Mouse (Mus musculus): ENCODE measurements around the gene Stub1. TPM values are rescaled to one million over a fixed set of nuclear protein-coding genes. Genes with fewer than 3 reads are reported as not detected.

The Stub1 gene
- 125 and 140 TPM in 2 replicates for polyA plus RNA-seq (2011; ENCODE audit: insufficient read depth, insufficient read length, low replicate concordance, missing spikeins)

DNA sequence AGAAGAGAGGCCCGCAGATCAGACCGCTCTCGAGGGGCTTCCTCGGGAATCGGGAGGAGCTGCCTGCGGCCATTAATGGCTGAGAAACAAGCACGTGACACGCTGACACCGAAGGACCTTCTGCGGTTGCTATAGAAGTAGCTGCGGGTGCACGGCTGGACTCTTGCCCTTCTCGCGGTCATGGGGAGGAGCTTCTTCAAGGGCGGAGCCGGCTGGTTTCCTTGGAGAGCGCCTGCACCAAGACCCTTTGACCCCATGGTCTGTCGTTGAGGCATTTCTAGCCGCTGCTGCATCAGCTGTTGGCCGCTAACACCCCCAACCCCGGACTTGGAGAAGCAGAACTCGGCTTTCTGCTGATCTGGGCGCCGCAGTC lies at the start of gene Stub1:
Gene Stub1 (minus strand): TSS at position 114 of the 373 bp plus-strand sequence.
- WGBS = under 1% methylated on average over 24 of the region's 24 CpGs
- TF ChIP-seq CTCF (IDR thresholded peaks at IDR 0.05; ENCODE audit: control insufficient read depth, insufficient read depth, low read length) (no peak), POLR2A (IDR thresholded peaks at IDR 0.05; ENCODE audit: borderline replicate concordance, control insufficient read depth, low read depth, low read length) (no peak)
- Histone ChIP-seq H3K27ac (ENCODE audit: control insufficient read depth, insufficient read depth, low read depth, low read length, poor library complexity) (peak within 1 kb of the TSS; percentile 89), H3K4me1 (ENCODE audit: control insufficient read depth, insufficient read depth, low read length) (peaks cover 7% of the 10 kb centered on the region; the same call in 1 of the 2 replicates), H3K4me3 (replicated peaks; ENCODE audit: control insufficient read depth, low read depth, low read length) (peak within 1 kb of the TSS; percentile 87)

DNA sequence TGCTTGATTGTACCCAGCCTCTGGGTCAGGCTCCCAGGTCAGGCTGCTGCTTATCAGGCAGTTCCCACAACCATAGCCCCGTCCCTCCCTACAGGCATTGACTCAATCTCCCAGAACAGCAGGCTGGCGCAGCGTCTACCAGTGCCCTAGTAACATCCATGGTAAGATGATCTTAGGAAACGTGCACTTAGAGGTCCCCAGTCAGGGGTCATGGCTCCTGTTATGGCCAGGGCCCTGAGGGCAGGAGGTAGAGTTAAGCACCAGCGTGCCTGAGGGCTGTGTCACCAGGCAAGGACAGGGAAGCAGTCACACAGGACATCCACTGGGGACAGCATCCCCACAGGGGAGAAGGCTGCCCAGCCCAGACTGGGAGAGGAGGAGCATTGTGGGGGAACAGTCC lies 49.1 kb upstream of the Stub1 start:
- TF ChIP-seq CTCF (IDR thresholded peaks at IDR 0.05; ENCODE audit: control insufficient read depth, insufficient read depth, low read length) = no peak
- no peak for TF ChIP-seq POLR2A (IDR thresholded peaks at IDR 0.05; ENCODE audit: borderline replicate concordance, control insufficient read depth, low read depth, low read length)
- Histone ChIP-seq H3K27ac (ENCODE audit: control insufficient read depth, insufficient read depth, low read depth, low read length, poor library complexity) (no peak overlapping the region), H3K4me1 (ENCODE audit: control insufficient read depth, insufficient read depth, low read length) (no peaks in the 10 kb centered on the region), H3K4me3 (replicated peaks; ENCODE audit: control insufficient read depth, low read depth, low read length) (no peak overlapping the region)
- 72% methylated on average over 5 of the region's 5 CpGs for WGBS

DNA sequence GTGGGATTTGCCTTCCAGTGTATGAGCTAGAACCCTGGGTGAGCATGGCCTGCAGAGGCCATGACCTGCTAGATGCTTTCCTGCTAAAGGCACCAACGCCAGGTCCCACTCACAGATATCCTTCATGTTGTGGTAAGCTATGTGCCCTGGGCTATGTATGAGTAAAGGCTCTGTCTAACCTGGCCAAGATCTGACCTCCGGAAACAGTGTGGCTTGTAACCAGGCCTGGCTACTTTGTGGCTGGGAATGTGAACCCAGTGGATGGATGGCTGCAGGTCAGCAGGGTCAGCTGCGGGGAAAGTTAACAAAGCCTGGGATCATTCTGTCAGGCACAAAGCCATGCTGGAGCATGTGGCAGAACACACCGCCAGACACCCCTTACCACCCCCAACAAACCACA lies 48.5 kb upstream of the Stub1 start:
- H3K4me1 ChIP-seq (ENCODE audit: control insufficient read depth, insufficient read depth, low read length) = no peaks in the 10 kb centered on the region
- 87% methylated on average over 4 of the region's 4 CpGs for WGBS
- TF ChIP-seq CTCF (IDR thresholded peaks at IDR 0.05; ENCODE audit: control insufficient read depth, insufficient read depth, low read length) = no peak
- no peak for TF ChIP-seq POLR2A (IDR thresholded peaks at IDR 0.05; ENCODE audit: borderline replicate concordance, control insufficient read depth, low read depth, low read length)
- H3K4me3 ChIP-seq (replicated peaks; ENCODE audit: control insufficient read depth, low read depth, low read length) = no peak overlapping the region
- no peak overlapping the region for H3K27ac ChIP-seq (ENCODE audit: control insufficient read depth, insufficient read depth, low read depth, low read length, poor library complexity)

DNA sequence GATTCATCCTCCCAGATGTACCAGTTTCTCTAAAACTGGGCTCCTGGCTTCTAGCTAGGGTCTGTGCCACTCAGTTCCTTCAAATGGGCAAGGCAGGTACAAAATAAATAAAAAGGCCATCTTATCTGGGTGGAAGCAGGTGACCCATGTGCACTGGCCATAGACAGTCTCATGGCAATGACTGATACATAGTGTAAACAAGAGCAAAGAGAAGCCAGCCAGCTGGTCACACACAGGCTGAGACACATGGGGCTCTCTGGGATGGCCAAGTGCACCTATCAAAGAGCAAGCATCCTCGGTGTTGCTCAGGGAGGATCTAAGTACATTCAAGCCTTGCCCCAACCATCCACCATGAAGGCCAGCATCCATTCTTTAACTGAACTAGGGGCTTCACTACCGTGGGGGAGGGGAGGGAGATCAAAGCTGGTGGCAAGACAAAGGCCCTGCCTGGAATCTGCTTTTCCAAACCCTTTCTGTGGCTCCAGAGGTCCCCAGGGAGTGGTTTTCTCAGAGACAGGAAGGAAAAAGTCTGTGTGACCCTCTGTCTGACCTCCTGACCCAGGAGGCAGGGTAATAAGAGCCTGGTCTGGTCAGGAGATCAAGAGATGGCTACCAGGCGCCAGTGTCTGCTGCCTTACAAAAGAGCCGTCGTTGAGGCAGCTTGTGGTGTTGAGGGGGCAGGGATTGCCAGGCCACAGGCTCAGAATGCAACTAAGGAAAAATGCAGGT lies 47.9 kb upstream of the Stub1 start:
- 68% methylated on average over 5 of the region's 5 CpGs for WGBS
- peaks cover 2% of the 10 kb centered on the region; the same call in 1 of the 2 replicates for H3K4me1 ChIP-seq (ENCODE audit: control insufficient read depth, insufficient read depth, low read length)

DNA sequence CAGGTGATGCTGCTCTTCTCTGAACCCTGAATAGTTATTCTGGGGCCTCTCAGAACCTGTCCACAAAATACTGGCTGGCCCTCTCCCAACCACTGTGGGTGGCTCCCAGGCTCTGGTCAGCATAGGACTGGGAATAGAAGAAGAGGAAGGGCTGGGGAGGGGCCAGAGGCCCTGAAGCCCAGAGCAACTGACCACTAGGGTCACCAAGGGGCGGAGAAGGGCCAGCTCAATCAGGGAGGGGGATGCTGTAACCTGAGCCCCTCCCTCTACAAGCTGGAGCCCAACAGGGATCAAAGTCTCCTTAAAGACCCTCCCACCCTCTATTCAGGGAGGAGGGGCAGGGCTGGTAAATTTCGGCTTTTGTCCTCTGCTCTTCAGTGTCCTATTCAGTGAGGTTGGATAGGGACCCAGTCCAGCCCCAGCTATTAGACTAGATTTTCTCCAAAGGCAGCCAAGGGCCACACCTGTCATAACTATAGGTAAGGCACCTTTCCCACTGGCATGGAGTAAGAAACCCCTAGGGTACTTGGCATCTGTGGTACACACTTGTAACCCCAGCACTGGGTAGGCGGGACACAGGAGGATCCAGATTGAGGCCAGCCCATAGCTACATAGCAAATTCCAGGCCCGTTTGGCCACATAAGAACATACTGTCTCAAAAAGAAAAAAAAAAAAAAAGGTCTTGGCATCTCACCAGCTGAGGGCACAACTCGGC lies 47.1 kb upstream of the Stub1 start, which contains the start of gene Wfikkn1:
Gene Wfikkn1 (minus strand): TSS at position 663 of the 715 bp plus-strand sequence.
- 71% methylated on average over 5 of the region's 5 CpGs for whole genome bisulfite sequencing
- H3K27ac ChIP-seq (ENCODE audit: control insufficient read depth, insufficient read depth, low read depth, low read length, poor library complexity) = no peak within 1 kb of the TSS
- no peak within 1 kb of the TSS for H3K4me3 ChIP-seq (replicated peaks; ENCODE audit: control insufficient read depth, low read depth, low read length)
- H3K4me1 ChIP-seq (ENCODE audit: control insufficient read depth, insufficient read depth, low read length) = peaks cover 5% of the 10 kb centered on the region
- TF ChIP-seq POLR2A (IDR thresholded peaks at IDR 0.05; ENCODE audit: borderline replicate concordance, control insufficient read depth, low read depth, low read length) (no peak), CTCF (IDR thresholded peaks at IDR 0.05; ENCODE audit: control insufficient read depth, insufficient read depth, low read length) (no peak)

More for the DNA sequence above, 47.9 kb upstream of the Stub1 start:
- Histone ChIP-seq H3K4me3 (replicated peaks; ENCODE audit: control insufficient read depth, low read depth, low read length) (no peak overlapping the region), H3K27ac (ENCODE audit: control insufficient read depth, insufficient read depth, low read depth, low read length, poor library complexity) (no peak overlapping the region)
- TF ChIP-seq CTCF (IDR thresholded peaks at IDR 0.05; ENCODE audit: control insufficient read depth, insufficient read depth, low read length) = no peak
- no peak for TF ChIP-seq POLR2A (IDR thresholded peaks at IDR 0.05; ENCODE audit: borderline replicate concordance, control insufficient read depth, low read depth, low read length)

DNA sequence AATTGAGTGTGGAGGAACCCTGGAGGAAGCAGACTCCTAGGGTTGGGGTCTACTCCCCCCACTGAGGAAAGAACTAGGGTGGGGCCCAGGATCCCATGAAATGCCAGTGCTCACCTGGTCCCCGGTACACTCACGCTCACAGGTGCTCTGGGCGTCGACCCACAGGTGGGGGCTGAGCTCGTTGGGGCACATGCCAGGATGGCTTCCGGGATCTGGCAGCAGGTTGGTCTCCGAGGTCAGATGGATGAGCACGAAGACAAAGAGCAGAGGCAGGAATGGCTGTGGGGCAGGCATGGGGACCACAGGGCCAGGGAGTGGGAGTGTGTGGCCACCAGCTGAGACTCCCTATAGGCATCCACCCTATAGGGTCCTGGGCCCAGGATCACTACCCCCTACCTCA lies 46.5 kb upstream of the Stub1 start:
- Histone ChIP-seq H3K4me3 (replicated peaks; ENCODE audit: control insufficient read depth, low read depth, low read length) (no peak overlapping the region), H3K4me1 (ENCODE audit: control insufficient read depth, insufficient read depth, low read length) (peaks cover 5% of the 10 kb centered on the region), H3K27ac (ENCODE audit: control insufficient read depth, insufficient read depth, low read depth, low read length, poor library complexity) (no peak overlapping the region)
- 92% methylated on average over 8 of the region's 8 CpGs for WGBS
- TF ChIP-seq POLR2A (IDR thresholded peaks at IDR 0.05; ENCODE audit: borderline replicate concordance, control insufficient read depth, low read depth, low read length) = no peak
- TF ChIP-seq CTCF (IDR thresholded peaks at IDR 0.05; ENCODE audit: control insufficient read depth, insufficient read depth, low read length) = no peak

DNA sequence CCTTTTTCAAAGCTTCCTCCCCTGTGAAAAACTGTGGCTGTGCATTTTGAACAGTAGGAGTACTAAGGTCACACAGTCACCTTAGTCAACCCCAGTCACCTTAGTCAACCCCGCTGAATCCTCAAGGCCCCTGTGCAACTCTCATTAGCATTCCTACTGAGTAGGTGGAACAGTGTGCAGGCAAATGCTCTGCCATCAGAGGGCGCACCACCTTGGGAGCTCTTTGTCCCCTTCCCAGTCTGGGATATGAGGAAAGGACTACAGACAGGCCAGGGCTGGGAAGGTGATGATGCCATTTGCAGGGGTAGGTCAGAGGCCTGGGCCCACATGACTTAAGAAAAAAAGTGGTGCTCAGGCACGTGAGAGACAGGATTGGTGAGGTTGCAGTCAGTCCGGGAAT lies 46.1 kb upstream of the Stub1 start:
- Histone ChIP-seq H3K4me3 (replicated peaks; ENCODE audit: control insufficient read depth, low read depth, low read length) (no peak overlapping the region), H3K4me1 (ENCODE audit: control insufficient read depth, insufficient read depth, low read length) (peaks cover 5% of the 10 kb centered on the region), H3K27ac (ENCODE audit: control insufficient read depth, insufficient read depth, low read depth, low read length, poor library complexity) (no peak overlapping the region)
- peak; percentile 50; the same call in 1 of the 2 replicates for TF ChIP-seq CTCF (IDR thresholded peaks at IDR 0.05; ENCODE audit: control insufficient read depth, insufficient read depth, low read length)
- no peak for TF ChIP-seq POLR2A (IDR thresholded peaks at IDR 0.05; ENCODE audit: borderline replicate concordance, control insufficient read depth, low read depth, low read length)
- 79% methylated on average over 4 of the region's 4 CpGs for WGBS

DNA sequence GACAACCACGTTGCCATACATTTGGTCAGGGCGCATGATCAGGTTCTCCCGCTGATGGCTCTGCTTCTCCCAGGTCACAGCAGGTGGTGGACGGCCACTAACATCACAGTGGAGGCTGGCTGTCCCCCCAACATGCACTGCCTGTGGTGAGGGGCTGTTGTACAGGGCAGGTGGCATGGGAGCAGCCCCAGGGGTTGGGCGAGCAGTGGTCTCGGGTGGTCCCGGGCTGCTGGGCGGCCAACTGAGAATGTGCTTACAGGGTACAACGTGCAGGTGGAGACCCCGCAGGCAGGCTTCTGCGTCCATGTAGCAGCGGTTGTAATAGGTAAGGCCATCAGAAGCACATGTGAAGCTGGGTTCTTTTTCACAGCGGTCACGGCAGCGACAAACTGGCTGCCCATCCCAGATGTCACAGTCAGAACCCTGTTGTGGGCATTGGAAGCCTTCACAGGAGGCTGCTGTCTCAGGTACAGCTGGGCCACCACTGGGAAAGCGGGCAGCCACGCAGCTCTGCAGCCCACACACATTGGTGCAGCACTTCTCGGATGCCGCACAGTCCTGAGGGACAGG lies 45.5 kb upstream of the Stub1 start:
- no peak overlapping the region for H3K4me3 ChIP-seq (replicated peaks; ENCODE audit: control insufficient read depth, low read depth, low read length)
- TF ChIP-seq POLR2A (IDR thresholded peaks at IDR 0.05; ENCODE audit: borderline replicate concordance, control insufficient read depth, low read depth, low read length) (no peak), CTCF (IDR thresholded peaks at IDR 0.05; ENCODE audit: control insufficient read depth, insufficient read depth, low read length) (no peak)
- WGBS = 95% methylated on average over 19 of the region's 19 CpGs
- no peak overlapping the region for H3K27ac ChIP-seq (ENCODE audit: control insufficient read depth, insufficient read depth, low read depth, low read length, poor library complexity)
- H3K4me1 ChIP-seq (ENCODE audit: control insufficient read depth, insufficient read depth, low read length) = peaks cover 5% of the 10 kb centered on the region

Data from bone marrow, adult 2 months (tissue).